Mouse (Mus musculus) kidney, adult 2 months (tissue): ENCODE data around the gene Pcbd1. TPM values are rescaled to one million over a fixed set of nuclear protein-coding genes. Genes with fewer than 3 reads are reported as not detected.
A peak's percentile ranks its signal among the peaks of the same experiment; 100 is the strongest.

Source experiments
- DNase-seq: peaks from one replicate; pipeline ENCODE4 v3.0.0; 2021
- H3K27ac ChIP-seq: fragments of 200-500 bp; 2 replicates; pipeline ENCODE4 v1.5.1; 2012; ENCODE audit warnings: low read depth, low read length, control low read depth, inconsistent platforms; ENCODE audit not compliant: insufficient read depth
- H3K27me3 ChIP-seq: fragments of 200-500 bp; replicated peaks from 2 replicates; pipeline ENCODE4 v1.6.1; 2012; ENCODE audit warnings: mild to moderate bottlenecking, moderate library complexity, low read length, inconsistent platforms; ENCODE audit not compliant: control insufficient read depth, insufficient read depth
- H3K36me3 ChIP-seq: fragments of 200-500 bp; 2 replicates; pipeline ENCODE4 v1.6.1; 2012; ENCODE audit warnings: mild to moderate bottlenecking, moderate library complexity, low read length, inconsistent platforms; ENCODE audit not compliant: control insufficient read depth, insufficient read depth
- H3K4me1 ChIP-seq: fragments of 200-500 bp; 2 replicates; pipeline ENCODE4 v1.6.1; 2011; ENCODE audit warnings: low read length; ENCODE audit not compliant: control insufficient read depth, insufficient read depth
- H3K4me3 ChIP-seq: fragments of 200-500 bp; 2 replicates; pipeline ENCODE4 v1.5.1; 2011; ENCODE audit warnings: mild to moderate bottlenecking, low read depth, low read length, control low read depth; ENCODE audit not compliant: insufficient read depth
- CTCF ChIP-seq: fragments of 200-500 bp; conservative IDR thresholded peaks from 2 replicates; pipeline ENCODE4 v1.5.1; 2011; ENCODE audit warnings: low read depth, mild to moderate bottlenecking, control low read depth, low read length, moderate library complexity, mixed read lengths; ENCODE audit not compliant: insufficient read depth, insufficient read length
- POLR2A ChIP-seq: fragments of 200-500 bp; IDR thresholded peaks from one replicate; pipeline ENCODE4 v1.6.1; 2011; ENCODE audit warnings: low read depth, low read length, control low read depth
- WGBS: fragments of 180-500 bp; shearing (Covaris S2); methylation state at CpG from one replicate; pipeline ENCODE4 v1.1.7; 2018; 5-methylcytosine and 5-hydroxymethylcytosine counted together
- polyA plus RNA-seq: library from polyadenylated mRNA; depleted of rRNA; stranded (reverse); fragments of >200 nt; gene quantifications from 2 replicates; pipeline ENCODE4 v1.2.3, GENCODE M21; 2012

Gene Pcbd1
- polyA plus RNA-seq, 1 experiment, result 452 TPM

DNA sequence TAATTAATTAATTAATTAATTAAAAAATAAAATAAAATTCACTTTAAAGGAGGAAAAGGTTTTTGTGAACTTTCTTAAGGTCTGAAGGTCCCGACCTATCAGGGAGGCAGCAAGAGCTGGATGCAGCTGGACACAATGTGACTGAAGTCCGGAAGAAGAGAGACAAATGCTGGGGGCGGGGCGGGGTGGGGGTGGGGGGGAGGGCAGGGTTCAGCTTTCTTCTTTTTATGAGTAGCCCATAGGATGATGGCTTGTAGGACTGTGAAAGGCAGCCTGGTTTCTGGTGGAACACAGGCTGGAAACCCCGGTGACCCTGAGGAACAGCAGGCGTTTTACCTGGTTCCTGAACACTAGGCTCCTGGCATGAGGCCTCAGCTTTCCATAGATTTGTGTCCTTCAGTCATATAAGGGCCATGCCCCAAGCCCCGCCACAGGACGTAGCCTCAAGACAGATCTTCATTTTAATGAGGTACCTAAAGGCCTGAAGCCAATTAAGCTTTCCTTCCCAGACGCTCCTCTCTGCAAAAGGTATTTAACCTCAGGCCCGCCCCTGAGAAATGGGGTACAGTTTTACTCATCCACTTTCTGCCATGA, 25.8 kb upstream of the Pcbd1 start:
- WGBS, result 78% methylated on average over 10 of the region's 10 CpGs
- Histone ChIP-seq H3K36me3 (no peaks in the 10 kb centered on the region), H3K27me3 (no peaks in the 10 kb centered on the region), H3K4me1 (no peaks in the 10 kb centered on the region), H3K4me3 (no peak overlapping the region), H3K27ac (no peak overlapping the region)
- no peak for DNase-seq
- TF ChIP-seq POLR2A, result no peak
- TF ChIP-seq CTCF, result no peak

DNA sequence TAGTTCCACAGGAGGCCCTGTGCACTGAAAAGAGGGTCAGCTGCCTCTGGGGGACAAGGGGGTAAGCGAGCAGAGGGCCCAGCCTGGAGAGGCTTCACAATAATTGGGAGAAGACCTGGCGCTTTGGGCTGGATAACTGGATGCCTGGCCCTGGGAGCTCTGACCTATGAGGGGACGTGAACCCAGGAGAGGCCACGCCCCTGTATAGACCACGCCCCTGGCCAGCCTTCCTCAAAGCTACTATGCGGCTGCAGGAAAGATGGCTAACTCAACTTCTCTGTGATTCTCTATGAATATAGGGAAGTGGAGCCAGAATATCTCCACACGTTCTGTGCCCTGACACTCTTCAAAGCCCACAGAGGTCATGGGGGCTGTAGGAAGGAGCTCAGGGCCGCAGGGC, 24.5 kb upstream of the Pcbd1 start:
- Histone ChIP-seq H3K4me1 (no peaks in the 10 kb centered on the region), H3K27ac (no peak overlapping the region), H3K36me3 (no peaks in the 10 kb centered on the region), H3K27me3 (no peaks in the 10 kb centered on the region), H3K4me3 (no peak overlapping the region)
- WGBS, result 46% methylated on average over 8 of the region's 8 CpGs
- no peak for DNase-seq
- no peak for TF ChIP-seq POLR2A
- no peak for TF ChIP-seq CTCF

DNA sequence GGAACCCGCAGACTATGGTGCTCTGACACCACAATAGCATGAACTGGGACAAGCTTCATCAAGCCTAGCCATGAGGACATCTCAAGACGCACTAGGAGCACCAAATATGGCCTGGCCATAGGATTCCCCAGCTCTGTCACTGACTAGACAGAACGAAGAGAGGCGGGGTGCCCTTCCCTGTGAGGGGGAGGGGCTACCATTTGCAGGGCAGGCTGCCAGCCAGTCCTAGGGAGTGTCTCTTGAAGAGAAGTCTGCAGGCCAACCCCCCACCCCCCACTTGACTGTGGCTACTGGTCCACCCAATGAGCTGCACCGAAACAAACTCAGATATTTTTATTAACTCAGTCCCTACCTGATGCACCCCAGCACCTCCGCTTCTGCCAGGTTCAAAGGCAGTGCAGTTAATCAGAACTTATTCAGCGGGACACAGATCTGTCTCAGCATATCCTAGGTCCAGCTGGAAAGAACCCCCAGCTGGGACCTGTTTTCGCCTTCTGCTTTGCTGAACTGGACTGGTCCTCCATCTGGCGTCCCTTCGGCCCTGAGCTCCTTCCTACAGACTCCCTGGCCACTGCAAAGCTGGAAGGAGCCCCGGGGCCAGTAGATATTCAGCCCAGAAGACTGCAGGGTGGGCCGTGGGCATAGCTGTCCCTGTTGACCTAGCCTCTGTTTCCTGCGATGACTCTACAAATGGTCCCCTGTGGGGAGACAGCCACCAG, 23.7 kb upstream of the Pcbd1 start:
- H3K27me3 ChIP-seq, result no peaks in the 10 kb centered on the region
- DNase-seq, result no peak
- TF ChIP-seq CTCF (no peak), POLR2A (no peak)

GRCm38 (mm10) chr10:61068436-61069192, 20.5 kb upstream of the Pcbd1 start:
- Histone ChIP-seq H3K4me1 (no peaks in the 10 kb centered on the region), H3K27me3 (no peaks in the 10 kb centered on the region), H3K27ac (no peak overlapping the region), H3K36me3 (no peaks in the 10 kb centered on the region), H3K4me3 (no peak overlapping the region)
- TF ChIP-seq POLR2A (no peak), CTCF (peak; percentile 88)
- WGBS, result 18% methylated on average over 8 of the region's 8 CpGs
- peak; percentile 60 for DNase-seq

More for the DNA sequence above, 23.7 kb upstream of the Pcbd1 start:
- no peak overlapping the region for H3K27ac ChIP-seq
- WGBS, result 68% methylated on average over 13 of the region's 13 CpGs
- no peaks in the 10 kb centered on the region for H3K4me1 ChIP-seq
- no peak overlapping the region for H3K4me3 ChIP-seq
- H3K36me3 ChIP-seq, result no peaks in the 10 kb centered on the region

DNA sequence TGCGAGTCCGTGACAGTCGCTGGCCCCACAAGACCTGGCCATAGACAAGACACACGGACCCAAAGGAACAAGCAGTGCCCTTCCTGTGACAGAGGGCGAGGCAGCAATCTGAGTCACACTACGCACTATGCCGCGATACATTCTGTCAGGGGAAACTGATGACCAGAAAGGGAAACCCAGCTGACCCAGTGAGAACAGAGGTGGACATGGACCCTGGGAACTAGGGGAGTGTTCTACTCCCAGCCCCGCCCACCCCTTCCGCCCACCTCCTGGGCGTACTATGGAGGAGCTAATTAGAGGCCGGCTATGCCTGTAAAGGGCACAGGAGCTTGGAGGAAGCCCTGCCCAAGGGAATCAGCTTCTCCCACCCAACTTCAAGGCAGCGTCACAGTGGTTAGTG, 19.9 kb upstream of the Pcbd1 start:
- Histone ChIP-seq H3K4me1 (no peaks in the 10 kb centered on the region), H3K27ac (no peak overlapping the region), H3K27me3 (no peaks in the 10 kb centered on the region), H3K4me3 (no peak overlapping the region), H3K36me3 (no peaks in the 10 kb centered on the region)
- no peak for DNase-seq
- TF ChIP-seq POLR2A (no peak), CTCF (no peak)
- WGBS, result 30% methylated on average over 13 of the region's 13 CpGs

DNA sequence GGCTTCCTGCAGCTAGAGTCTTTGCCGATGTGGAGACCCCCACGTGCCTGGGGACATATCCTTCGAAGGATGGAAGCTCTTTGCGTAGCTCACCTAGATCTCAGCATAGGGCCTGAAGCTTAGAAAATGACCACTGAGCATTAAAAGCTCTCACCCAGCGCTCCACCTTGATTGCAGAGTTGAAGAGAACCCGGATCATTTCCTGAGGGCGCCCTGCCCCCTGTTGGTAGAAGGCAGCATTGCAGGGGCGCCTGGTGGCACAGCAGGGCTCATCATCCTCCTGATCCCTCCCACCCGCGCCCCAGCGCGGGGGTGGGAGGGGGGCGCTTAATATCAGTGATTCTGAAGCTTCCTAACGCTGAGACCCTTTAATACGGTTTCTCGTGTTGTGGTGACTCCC, 16.8 kb upstream of the Pcbd1 start:
- peak; percentile 75 for TF ChIP-seq CTCF
- TF ChIP-seq POLR2A, result no peak
- 15% methylated on average over 16 of the region's 16 CpGs for WGBS
- peak; percentile 59 for DNase-seq

GRCm38 (mm10) chr10:61074643-61075042, 14.5 kb upstream of the Pcbd1 start:
- H3K27ac ChIP-seq, result no peak overlapping the region
- H3K4me3 ChIP-seq, result no peak overlapping the region
- DNase-seq, result peak; percentile 18
- H3K27me3 ChIP-seq, result no peaks in the 10 kb centered on the region
- no peaks in the 10 kb centered on the region for H3K36me3 ChIP-seq
- WGBS, result 5% methylated on average over 1 of the region's 1 CpGs
- H3K4me1 ChIP-seq, result no peaks in the 10 kb centered on the region
- TF ChIP-seq POLR2A (no peak), CTCF (no peak)

More for the DNA sequence above, 16.8 kb upstream of the Pcbd1 start:
- no peaks in the 10 kb centered on the region for H3K36me3 ChIP-seq
- no peaks in the 10 kb centered on the region for H3K4me1 ChIP-seq
- no peak overlapping the region for H3K27ac ChIP-seq
- no peak overlapping the region for H3K4me3 ChIP-seq
- no peaks in the 10 kb centered on the region for H3K27me3 ChIP-seq
